Mouse (Mus musculus) megakaryocyte progenitor cell, adult 5-6 weeks (primary cell): ENCODE data around the gene Cse1l. TPM values are rescaled to one million over a fixed set of nuclear protein-coding genes. Genes with fewer than 3 reads are reported as not detected.

Source experiments
- ATAC-seq: replicated peaks from 2 replicates; pipeline ENCODE4 v1.8.0; 2016; ENCODE audit warnings: mild to moderate bottlenecking, moderate TSS enrichment, inconsistent platforms; ENCODE audit not compliant: poor library complexity
- total RNA-seq, 2 experiments: library from RNA; stranded (forward) in 1 of 2; stranded (reverse) in 1 of 2; fragments of 157-497, 149-512 nt in 1 of 2; fragments of 200-1000 nt in 1 of 2; gene quantifications; 2 replicates each; pipeline versions ENCODE4 v1.2.3 to v1.2.4; 2015 to 2017

The Cse1l gene
- total RNA-seq, 2 experiments from 2014 or later = 116 to 185 TPM

DNA sequence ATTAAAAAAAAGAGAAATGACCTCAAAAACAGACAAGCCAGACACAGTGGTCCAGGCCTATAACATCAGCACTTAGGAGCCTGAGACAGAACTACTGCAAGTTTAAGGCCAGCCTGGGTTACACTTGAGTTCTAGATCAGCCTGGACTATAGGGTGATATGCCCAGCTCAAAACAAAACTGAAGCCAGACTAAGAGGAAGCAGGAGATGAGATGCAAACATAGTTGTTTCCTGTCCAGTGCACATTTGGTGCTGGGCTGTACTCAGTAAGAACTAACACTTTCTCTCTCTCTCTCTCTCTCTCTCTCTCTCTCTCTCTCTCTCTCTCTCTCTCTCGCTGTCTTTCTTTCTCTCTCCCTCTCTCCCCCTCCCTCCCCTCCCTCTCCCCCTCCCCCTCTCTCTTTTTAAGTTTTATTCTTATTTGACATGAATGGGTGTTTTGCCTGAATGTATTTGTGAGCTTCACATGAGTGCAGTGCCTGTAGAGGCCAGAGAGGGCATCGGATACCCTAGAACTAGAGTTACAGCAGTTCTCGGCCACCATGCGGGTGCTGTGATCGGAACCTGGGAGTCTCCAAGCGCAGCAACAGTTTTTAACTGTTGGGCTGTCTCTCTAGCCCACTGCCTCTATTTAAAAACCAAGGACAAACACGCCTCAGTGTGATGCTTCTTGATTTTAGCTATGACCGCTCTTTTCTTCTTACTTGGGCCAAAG lies 4.9 kb upstream of the Cse1l start:
- ATAC-seq = no peak

DNA sequence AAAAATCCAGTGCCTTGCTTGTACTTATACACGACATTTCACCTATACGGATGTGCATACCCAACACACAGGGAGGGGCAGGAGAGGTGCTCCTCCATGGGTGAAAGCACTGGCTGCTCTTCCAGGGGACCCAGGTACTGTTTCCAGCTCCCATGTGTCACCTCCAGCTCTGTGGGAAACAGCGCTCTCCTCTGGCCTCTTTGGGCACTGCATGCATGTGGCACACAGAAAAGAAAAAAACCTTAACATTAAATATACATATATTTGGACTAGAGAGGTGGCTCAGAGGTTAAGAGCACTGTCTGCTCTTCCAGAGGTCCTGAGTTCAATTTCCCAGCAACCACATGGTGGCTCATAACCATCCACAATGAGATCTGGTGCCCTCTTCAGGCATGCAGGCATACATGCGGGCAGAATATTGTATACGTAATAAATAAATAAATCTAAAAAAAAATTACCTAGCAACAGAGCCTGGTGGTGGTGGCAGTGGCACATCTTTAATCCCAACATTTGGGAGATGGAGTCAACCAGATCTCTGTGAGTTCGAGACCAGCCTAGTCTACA lies 2.0 kb upstream of the Cse1l start:
- ATAC-seq = no peak

DNA sequence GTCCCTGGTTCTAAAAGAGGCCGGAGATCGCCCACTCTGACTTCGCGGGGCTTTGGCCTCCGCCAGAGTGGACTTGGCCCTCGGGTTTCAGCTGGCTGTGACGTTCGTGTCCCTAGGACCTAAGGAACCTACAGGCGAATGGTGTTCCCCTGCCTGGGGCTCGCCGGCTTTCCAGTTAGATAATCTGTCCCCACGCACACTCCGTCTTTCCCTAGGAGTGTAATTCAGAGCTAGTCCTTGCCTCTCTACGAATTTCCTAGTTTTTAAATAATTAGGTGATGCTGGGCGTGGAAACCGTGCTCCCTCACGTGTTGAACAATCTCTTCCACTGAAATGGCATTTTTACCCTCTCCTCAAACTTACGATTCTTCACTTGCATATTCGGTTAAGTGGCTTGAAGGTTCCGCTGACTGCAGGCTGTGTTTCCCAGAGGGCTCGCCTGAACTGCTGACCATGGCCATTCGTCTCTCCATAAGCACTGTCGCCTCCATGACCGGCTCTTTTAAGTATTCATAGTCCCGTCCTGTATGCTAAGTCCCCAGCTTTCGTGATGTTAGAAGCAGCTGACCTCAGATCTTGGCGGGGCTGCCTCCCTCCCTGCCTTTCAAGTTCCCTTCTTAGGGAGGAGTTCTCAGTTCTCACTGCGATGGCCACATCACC lies 813 bp downstream of the Cse1l start:
- ATAC-seq = peak; percentile 12; the same call in 1 of the 2 replicates

DNA sequence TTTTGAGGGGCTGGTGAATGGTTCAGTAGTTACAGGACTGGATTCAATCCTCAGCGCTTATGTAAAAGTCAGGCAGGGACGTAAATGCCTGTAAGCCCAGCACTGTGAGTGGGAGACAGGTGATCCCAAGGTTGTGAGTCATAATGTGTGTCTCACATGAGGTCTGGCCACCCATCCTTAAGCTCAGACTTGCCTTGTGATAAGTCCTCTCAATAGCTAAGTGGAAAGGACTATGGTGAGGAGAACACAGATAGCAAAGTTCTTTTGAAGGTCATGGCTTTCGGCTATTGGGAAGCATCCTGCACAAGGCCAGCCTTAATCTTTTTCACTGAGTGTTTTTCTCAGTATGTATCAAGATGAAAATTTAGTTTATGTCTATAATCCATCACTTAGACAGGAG lies 3.9 kb downstream of the Cse1l start:
- no peak for ATAC-seq

DNA sequence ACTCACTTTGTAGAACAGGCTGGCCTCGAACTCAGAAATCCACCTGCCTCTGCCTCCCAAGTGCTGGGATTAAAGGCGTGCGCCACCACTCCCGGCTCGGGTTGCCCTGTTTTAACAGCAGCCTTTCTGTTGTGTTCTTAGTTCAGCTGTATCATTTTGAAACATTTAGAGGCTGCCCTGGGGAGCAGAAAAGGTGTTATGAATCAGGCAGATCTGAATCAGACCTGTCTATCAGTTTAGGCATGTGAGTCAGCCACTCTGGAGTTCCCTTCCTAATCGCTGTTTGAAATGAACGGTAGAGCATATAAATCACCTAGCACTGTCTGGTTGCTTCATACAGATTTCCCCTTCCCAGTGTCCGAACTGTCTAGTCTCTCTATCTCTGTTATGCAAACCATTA lies 4.7 kb downstream of the Cse1l start:
- no peak for ATAC-seq

DNA sequence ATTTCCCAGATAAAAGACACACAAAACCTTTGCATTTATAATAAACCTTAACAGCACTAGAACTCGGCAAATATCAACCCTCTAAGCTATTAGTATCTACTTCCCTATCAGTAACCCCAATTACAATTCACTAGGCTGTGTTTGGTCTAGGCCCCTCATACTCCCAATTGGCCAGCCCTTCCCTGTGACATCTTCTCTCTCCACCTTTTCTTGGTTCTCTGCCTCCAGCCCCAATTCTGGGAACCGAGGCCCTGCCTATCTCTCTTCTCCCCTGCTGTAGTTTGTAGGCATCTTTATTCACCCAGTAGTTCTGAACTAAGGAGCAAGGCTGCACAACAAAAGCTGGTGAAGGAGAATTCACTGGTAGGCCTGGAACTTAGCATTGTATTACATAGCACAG lies 18.1 kb downstream of the Cse1l start:
- ATAC-seq = no peak

DNA sequence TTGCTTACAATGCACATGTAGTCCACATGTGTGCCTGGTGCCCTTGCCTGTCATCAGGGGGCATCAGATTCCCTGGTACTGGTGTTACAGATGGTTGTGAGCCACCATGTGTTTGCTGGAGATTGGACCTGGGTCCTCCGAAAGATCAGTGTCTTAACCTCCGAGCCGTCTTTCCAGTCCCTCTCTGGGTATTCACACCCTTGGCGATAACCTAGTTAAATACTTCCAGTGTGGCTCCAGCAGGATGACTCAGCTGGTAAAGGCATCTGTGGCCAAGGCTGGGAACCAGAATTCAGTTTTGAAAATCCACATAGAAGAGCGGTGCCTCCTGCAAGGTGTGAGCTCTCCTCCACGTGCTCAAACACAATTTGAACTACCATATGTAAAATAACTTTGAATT lies 28.1 kb downstream of the Cse1l start:
- ATAC-seq = no peak

DNA sequence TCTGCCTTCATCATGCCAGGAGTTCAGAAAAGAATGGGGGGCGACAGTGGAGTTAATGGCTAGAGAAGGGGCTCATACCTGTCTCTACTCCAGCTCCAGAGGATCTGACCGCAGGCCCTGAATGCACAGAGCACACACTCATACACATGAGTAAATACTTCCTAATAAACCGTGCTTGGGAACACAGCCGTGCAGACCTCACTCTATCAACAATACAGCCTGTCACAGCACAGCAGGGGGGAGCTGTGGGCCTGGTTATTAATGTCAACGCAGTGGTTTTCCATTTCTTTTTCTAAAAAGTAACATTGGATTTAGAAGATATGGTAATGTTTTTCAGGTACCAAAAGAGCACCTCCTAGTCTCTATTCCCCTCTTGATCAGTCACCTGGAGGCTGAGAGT lies 28.6 kb downstream of the Cse1l start:
- ATAC-seq = no peak

DNA sequence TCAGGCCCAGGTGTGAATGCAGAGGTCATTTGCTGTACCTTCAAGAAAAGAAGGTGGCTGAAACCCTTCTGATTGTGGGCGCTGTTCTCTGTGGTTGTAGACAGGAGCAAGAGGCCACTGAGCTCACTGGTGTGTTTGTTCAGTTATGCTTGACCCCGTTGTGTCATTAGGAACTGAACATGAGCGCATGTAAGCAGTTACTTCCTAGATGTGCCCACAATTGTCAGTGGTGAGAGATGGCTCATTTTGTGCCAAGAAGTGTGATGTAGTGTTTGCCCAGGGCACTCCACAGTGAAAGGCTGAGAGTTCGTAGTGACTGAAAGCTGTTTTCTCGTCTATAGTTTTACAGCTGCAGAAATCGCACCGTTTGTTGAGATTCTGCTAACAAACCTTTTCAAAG lies 29.7 kb downstream of the Cse1l start:
- ATAC-seq = no peak

DNA sequence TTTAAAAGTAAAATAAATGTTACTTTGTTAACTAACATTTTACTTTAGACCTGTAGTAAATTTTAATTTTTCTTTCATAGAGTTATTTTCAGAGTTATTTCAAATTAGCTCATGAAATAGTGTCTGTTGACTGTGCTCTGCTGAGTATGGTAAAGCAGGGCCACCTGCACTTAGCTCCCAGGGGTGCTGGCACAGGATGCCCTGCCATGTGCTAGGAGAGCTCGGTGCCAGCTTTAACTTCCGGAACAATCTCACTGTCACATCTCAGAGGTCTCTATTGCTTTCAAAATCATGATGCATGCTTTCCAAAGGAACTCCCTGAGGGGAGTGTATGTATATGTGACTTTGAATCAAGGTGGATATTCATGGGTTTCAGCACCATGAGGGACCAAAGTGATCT lies 30.3 kb downstream of the Cse1l start:
- no peak for ATAC-seq

DNA sequence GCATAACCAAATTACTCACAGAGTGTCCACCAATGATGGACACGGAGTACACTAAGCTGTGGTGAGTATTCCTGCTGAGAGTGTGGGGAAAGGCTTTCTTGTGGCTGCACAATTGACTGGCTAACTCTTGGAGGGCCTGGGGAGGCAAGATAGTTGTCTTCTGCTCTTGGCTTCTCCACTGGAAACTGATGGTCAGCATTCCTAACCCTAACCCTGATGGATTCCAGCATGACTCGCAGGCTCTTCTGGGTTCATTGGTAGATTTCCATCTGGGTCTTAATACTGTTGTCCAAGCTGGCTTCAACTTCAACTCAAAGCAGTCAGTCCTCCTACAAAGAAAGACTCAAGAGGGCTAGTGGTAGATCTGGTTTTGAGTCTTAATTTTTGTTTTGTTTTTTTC lies 37.3 kb downstream of the Cse1l start:
- ATAC-seq = no peak

DNA sequence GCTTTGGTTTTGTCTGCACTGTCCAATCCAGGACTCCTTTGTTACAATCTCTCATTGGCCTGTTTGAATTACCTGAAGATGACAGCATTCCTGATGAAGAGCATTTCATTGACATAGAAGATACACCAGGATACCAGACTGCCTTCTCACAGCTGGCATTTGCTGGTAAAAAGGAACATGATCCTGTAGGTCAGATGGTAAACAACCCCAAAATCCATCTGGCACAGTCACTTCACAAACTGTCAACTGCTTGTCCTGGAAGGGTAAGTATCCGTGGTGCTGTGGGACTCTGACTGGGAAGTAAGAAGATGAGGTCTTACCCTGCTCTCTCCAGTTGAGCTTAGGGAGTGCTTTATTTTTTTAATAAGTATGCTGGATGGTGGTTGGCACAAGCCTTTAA lies 38.5 kb downstream of the Cse1l start:
- ATAC-seq = no peak

DNA sequence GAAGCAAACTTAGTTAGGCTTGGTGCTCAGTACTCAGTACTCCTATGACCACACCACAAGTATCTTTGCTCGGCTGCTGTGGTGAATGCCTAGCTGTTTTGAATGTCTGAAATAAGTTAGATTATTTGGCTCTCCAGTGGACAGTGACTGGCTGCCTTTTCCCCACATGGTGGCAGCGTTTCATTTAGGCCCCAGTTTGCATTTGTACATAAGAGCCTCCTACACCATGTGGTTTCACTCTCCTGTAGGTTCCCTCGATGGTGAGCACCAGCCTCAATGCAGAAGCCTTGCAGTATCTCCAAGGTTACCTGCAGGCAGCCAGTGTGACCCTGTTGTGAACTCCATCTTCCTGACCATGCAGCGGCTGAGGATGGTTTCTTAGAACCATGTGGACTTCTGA lies 39.6 kb downstream of the Cse1l start:
- peak; percentile 71 for ATAC-seq

DNA sequence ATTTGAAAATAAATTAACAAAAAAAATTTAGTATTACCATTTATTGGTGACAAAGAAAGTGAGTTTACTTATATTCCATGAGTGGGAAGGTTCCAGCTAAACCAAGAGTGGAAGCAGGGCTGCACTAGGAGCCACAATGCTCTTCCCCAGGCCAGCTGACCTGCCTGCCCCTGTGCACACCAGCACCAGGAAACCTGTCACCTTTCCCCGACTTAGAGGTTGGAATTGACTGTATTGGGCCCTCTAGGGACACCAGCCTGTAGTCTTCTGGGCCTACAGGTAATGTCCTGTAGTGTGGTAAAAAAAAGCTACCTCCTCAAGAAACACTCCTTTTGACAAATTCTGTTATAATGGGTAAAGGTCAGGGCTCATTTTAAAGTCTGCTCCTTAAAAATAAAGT lies 42.4 kb downstream of the Cse1l start:
- no peak for ATAC-seq

DNA sequence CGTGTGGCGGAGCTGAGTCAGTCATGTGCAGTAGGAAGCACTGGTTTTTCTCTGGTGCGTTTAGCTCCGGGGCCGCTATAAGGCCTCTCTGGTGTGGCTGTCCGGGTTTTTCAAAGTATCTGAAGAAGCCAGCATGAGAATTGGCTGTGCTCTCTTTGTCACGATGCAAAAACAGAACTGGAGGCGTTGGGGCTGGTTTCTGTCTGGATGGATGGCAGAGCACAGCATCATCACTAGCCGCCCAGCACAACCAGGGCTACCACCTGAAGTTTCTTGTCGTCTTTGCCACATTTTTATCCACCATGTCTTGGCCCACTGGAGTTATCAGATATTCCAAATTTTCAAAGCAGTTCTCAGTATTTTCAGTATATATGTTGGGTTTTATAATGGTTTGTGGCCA lies 43.1 kb downstream of the Cse1l start:
- ATAC-seq = no peak

DNA sequence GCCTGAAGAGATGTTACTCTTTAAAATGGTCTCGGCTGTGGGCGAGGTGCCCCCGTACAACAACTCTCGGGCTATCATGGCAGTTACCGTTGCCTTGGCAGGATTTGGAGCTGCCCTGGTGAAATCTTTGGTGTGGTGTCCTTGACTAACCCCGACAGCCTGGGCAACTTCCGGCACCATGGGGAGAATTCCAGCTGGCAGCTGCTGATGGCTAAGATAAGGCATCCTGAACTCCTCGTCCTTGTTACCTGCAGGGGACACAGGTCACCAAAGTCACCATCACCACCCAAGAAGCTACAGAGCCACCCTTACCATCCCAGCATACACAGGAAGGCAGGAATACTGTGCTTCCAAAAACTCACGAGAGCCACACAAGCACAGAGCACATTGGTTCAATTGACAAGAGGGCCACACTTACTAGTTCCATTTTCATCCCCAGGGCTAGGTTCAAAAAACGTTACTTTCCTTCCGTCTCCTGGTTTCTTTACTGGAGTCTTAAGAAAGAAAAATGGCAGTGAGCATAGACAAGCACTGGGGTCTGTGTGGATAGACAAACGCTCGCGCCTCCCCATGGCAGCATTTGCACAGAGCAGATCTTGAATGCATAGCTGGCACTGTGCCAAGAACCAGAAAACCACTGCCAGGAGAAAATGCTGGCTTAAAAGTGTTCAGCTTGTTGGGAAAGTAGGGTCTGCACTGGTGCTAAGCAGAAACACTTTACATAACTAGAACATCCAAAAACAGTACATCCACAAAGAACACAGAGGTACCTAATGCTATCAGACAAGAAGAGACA lies 45.2 kb downstream of the Cse1l start:
- 0 out of 2 replicates have a peak, but pooled peaks have one; percentile 14 for ATAC-seq

DNA sequence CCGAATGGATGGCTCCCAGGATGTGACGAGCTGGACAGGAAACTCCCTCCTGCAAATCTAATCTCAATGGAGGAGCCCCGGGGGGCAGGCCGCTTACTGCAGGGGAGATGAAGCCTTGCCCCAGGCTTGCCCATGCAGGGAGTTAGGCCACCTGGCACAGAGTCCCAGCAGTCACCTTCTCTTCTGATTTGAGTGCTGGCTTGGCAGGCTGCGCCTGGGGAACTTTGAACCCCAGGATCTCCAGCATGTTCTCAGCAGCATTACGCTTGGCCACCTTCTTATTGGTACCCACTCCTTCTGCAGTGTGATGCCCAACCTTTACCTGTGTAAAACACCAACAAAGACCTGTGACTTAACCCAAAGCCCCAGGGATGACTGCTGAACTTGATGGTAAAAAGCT lies 46.3 kb downstream of the Cse1l start:
- ATAC-seq = no peak

DNA sequence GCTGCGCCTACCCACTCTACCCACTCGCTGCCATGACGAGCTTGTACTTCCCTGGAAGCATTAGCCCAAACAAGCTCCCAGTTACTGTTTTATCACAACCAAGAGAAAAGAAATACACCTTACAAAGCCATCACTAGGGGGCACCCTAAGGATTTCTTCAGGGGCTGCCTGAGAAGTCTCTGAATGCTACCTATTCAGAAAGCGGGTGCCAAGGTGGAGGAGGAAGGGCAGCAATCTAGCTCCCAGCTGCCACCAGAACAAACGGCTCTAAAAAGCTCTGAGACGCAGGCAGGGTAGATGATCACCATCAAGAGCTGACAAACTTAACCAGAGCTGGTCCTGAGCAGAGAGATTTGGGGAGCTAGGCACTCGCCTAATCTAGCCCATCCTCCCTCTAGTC lies 51.0 kb downstream of the Cse1l start:
- ATAC-seq = peak; percentile 78

DNA sequence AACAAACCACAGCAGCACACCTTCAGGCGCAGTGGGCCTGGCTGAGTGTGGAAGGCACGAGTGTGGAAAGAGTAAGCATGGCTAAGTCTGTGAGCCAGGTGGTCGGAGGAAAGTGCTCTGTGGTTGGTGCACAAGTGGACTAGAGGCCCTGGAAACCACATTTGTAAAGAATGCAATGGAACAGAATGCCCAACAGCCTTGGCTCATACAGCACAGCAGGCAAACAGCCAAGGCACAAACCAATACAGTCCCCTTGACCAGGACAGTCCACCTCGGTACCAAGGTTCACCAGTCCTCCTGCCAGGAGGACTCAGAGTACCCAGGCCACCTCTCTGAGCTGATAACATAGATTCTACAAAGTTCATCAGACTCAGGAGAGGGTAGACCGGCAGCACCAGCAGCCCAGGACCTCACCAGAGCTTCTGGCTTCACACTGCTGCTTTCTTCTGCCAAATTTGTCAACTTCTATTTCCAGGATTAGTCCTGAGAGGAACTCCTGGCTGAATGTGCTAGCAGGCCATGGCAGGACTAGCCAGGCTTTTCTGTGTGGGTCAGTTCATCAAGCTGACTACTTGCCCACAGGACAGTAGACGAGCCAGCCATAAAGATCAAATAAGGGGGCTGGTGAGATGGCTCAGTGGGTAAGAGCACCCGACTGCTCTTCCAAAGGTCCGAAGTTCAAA lies 54.9 kb downstream of the Cse1l start:
- no peak for ATAC-seq

DNA sequence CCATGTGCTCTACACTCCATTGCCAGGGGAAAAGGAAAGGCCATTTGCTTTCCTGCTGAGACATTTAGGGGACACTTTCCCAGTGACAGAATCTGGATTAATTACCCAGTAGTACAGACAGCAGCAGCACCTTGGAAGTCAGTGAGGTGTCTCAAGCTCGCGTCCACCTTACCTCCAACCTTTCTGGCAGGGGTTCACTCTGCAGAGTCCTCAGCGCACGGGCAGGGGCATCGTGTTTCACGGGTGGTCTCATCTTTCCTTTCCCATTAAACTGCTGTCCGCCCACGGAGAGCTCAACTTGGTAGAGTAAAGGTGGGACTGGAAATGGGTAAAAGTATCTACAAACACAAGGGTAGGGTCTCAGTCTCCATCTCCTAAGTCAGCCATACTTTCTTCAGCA lies 57.4 kb downstream of the Cse1l start:
- no peak for ATAC-seq

DNA sequence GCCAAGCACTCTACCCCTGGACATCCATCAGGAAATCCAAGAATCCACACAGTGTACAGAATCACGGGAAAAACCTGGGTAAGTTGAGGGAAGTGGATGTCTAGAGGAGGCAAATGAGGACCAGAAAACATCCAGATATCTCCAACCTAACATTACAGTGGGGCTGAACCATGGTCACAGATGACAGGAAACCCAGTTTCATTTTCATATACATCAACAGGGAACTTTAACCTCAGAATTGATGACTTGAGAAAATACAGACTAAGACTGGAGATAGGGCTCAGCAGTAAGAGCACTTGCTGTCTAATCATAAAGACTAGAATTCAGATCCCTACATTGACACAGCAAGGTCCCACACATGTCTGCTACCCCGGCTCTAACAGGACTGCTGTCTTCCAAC lies 58.9 kb downstream of the Cse1l start:
- ATAC-seq = no peak
